Mouse (Mus musculus) intestine, postnatal 0 days (tissue): ENCODE measurements around the gene Ankub1. TPM values are rescaled to one million over a fixed set of nuclear protein-coding genes. Genes with fewer than 3 reads are reported as not detected.

Source experiments
- ATAC-seq: fragments of 200-750 bp; cut with Nextera tagmentation; 2 replicates; pipeline ENCODE4 v1.8.0; 2017; ENCODE audit warnings: mild to moderate bottlenecking, moderate TSS enrichment, moderate library complexity
- H3K27ac ChIP-seq: fragments of 300-500 bp; sonication (generic); 2 replicates; pipeline ENCODE4 v1.5.1; 2014; ENCODE audit warnings: mild to moderate bottlenecking, low read depth, low read length, moderate library complexity
- H3K27me3 ChIP-seq: fragments of 300-500 bp; sonication (generic); replicated peaks from 2 replicates; pipeline ENCODE4 v1.6.1; 2014; ENCODE audit warnings: low read length, mixed read lengths; ENCODE audit not compliant: control insufficient read depth, insufficient read depth
- H3K36me3 ChIP-seq: fragments of 300-500 bp; sonication (generic); 2 replicates; pipeline ENCODE4 v1.6.1; 2014; ENCODE audit warnings: mild to moderate bottlenecking, moderate library complexity; ENCODE audit not compliant: control insufficient read depth, insufficient read depth
- H3K4me1 ChIP-seq: fragments of 300-500 bp; sonication (generic); replicated peaks from 2 replicates; pipeline ENCODE4 v1.6.1; 2014; ENCODE audit warnings: antibody characterized with exemption, low read length, mixed read lengths; ENCODE audit not compliant: control insufficient read depth, insufficient read depth
- H3K4me2 ChIP-seq: fragments of 300-500 bp; sonication (generic); replicated peaks from 2 replicates; pipeline ENCODE4 v1.6.1; 2014; ENCODE audit warnings: low read depth, mild to moderate bottlenecking, moderate library complexity
- H3K4me3 ChIP-seq: fragments of 300-500 bp; sonication (generic); 2 replicates; pipeline ENCODE4 v1.5.1; 2014; ENCODE audit warnings: low read depth, low read length
- H3K9ac ChIP-seq: fragments of 300-500 bp; sonication (generic); 2 replicates; pipeline ENCODE4 v1.6.1; 2014; ENCODE audit warnings: mild to moderate bottlenecking, low read depth, low read length
- H3K9me3 ChIP-seq: fragments of 300-500 bp; sonication (generic); 2 replicates; pipeline ENCODE4 v1.6.1; 2016; ENCODE audit warnings: mixed run types; ENCODE audit not compliant: control insufficient read depth
- CTCF ChIP-seq: sonication (generic); IDR thresholded peaks from 2 replicates; pipeline ENCODE4 v1.5.1; 2016; ENCODE audit warnings: low read depth, mild to moderate bottlenecking, control low read depth, antibody characterized with exemption, moderate library complexity
- WGBS: fragments of 180-500 bp; shearing (Covaris S2); extraction: QIAGEN DNeasy Blood & Tissue Kit; methylation state at CpG from one replicate; pipeline ENCODE4 v1.1.7; 2014; 5-methylcytosine and 5-hydroxymethylcytosine counted together
- polyA plus RNA-seq: library from polyadenylated mRNA; unstranded; fragments of >200 nt; fragmentation: Nextera tagmentation; extraction: Ambion mirVana; gene quantifications from 2 replicates; pipeline ENCODE4 v1.2.1, GENCODE M21; 2015

The Ankub1 gene
- polyA plus RNA-seq, 1 experiment from 2014 or later, result not detected

- Histone ChIP-seq H3K36me3 (no peaks in the 10 kb centered on the region), H3K4me3 (no peak overlapping the region; the same call in 1 of the 2 replicates), H3K9me3 (no peaks in the 10 kb centered on the region), H3K9ac (no peak overlapping the region), H3K27me3 (no peaks in the 10 kb centered on the region), H3K4me1 (no peaks in the 10 kb centered on the region), H3K4me2 (peak overlapping the region; percentile 54), H3K27ac (no peak overlapping the region)
- TF ChIP-seq CTCF, result peak; percentile 82
- 23% methylated on average over 14 of the region's 14 CpGs for WGBS
- peak; percentile 28; the same call in 1 of the 2 replicates for ATAC-seq
These were observed 25.4 kb downstream of the Ankub1 start for GRCm38 (mm10) chr3:57667054-57667723.

GRCm38 (mm10) chr3:57665880-57666279 is 26.7 kb downstream of the Ankub1 start:
- Histone ChIP-seq H3K36me3 (no peaks in the 10 kb centered on the region), H3K4me3 (no peak overlapping the region), H3K4me2 (no peak overlapping the region), H3K27ac (no peak overlapping the region), H3K4me1 (no peaks in the 10 kb centered on the region), H3K27me3 (no peaks in the 10 kb centered on the region), H3K9ac (no peak overlapping the region), H3K9me3 (no peaks in the 10 kb centered on the region)
- WGBS, result 95% methylated on average over 5 of the region's 5 CpGs
- no peak for TF ChIP-seq CTCF
- ATAC-seq, result no peak

GRCm38 (mm10) chr3:57664682-57665081 is 27.9 kb downstream of the Ankub1 start:
- no peak for ATAC-seq
- TF ChIP-seq CTCF, result no peak
- Histone ChIP-seq H3K9me3 (no peaks in the 10 kb centered on the region), H3K27ac (no peak overlapping the region), H3K4me2 (no peak overlapping the region), H3K27me3 (no peaks in the 10 kb centered on the region), H3K4me1 (no peaks in the 10 kb centered on the region), H3K4me3 (no peak overlapping the region), H3K9ac (no peak overlapping the region), H3K36me3 (no peaks in the 10 kb centered on the region)
- 63% methylated on average over 10 of the region's 10 CpGs for WGBS

GRCm38 (mm10) chr3:57663731-57664130 is 28.9 kb downstream of the Ankub1 start:
- no peak for ATAC-seq
- Histone ChIP-seq H3K9ac (no peak overlapping the region), H3K27ac (no peak overlapping the region), H3K9me3 (no peaks in the 10 kb centered on the region), H3K4me3 (no peak overlapping the region), H3K36me3 (no peaks in the 10 kb centered on the region), H3K4me2 (no peak overlapping the region), H3K27me3 (no peaks in the 10 kb centered on the region), H3K4me1 (no peaks in the 10 kb centered on the region)
- TF ChIP-seq CTCF, result peak; percentile 79
- 15% methylated on average over 6 of the region's 6 CpGs for WGBS

DNA sequence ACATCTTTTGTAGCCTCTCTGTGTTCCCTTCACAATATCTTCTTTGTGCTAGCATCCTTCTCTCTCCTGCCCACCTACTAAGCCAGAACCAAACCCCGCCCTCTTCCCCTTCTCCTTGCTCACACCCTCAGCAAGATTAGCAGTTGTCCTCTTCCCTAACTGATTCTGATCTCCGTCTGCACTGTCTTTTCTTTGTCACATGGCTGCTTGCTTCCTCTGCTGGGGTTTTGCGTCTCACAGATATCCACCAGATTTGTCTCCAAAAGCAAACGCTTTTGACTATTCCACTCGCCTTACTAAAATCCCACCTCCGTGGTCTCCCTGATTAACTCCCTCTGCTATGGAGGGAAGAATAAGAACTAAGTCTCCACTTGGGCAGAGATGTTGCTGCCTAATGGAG is 34.0 kb downstream of the Ankub1 start:
- 71% methylated on average over 6 of the region's 6 CpGs for WGBS
- Histone ChIP-seq H3K27ac (no peak overlapping the region), H3K4me3 (no peak overlapping the region), H3K9ac (no peak overlapping the region), H3K4me1 (no peaks in the 10 kb centered on the region), H3K27me3 (no peaks in the 10 kb centered on the region), H3K36me3 (no peaks in the 10 kb centered on the region), H3K4me2 (no peak overlapping the region), H3K9me3 (no peaks in the 10 kb centered on the region)
- TF ChIP-seq CTCF, result no peak
- ATAC-seq, result no peak

DNA sequence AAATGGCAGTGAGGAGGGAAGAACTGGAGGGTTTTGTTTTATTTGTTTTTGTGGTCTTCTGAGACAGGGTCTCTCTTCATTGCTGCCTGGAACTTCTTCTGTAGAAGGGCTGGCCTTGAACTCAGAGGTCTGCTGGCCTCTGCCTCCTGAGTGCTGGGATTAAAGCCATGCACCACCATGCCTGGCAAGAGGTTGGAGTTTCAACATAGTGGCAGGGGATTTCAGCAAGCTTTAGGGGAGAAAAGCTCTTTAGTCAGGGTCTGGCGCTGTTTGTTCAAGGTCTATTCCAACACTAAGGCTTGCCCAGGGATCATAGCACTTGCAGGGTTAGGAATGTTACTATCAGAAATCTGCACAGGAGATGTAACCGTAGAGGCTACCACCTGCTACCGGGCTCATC is 39.0 kb downstream of the Ankub1 start:
- no peak overlapping the region for H3K4me2 ChIP-seq

More for the DNA sequence above, 39.0 kb downstream of the Ankub1 start:
- Histone ChIP-seq H3K9ac (no peak overlapping the region), H3K9me3 (no peaks in the 10 kb centered on the region), H3K4me1 (no peaks in the 10 kb centered on the region), H3K27me3 (no peaks in the 10 kb centered on the region), H3K27ac (no peak overlapping the region), H3K4me3 (no peak overlapping the region), H3K36me3 (no peaks in the 10 kb centered on the region)
- TF ChIP-seq CTCF, result no peak
- WGBS, result 81% methylated on average over 3 of the region's 3 CpGs
- no peak for ATAC-seq
